Mouse (Mus musculus): ENCODE results near the gene Abr.

Abr gene

DNA sequence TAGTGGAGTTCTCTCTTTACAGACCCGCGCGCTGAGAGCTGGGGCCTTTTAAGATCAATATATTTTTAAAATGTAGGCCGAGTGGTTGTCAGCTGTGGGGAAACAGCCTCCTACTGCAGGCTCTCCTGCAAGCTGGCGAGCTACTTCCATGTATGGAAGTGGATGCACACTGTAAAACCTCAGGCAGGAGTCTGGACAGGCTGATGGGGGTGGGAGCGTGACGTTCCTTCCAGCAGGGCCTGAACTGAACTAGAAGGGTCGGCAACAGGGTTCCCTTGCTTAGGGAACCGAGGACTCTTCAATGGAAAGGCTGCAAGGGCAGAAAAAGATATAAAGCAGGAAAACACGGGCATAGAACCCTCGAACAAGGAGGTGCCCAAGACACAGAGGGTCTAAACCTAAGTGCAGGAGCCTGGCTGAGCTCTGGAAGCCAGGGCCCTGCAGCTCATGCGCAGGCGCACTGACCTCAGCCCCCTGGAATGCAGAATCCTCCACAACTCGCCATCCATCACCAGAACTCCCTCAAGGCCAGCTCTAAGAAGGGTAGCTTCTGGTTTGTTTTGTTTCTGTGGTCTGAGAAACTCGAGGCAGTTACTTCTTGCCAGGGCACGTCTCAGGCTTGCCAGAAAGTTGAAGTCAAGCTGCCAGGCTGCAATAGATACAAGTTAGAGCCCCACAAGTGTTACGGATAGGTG is 247.5 kb downstream of the Abr start:
- DNase-seq (ENCODE audit: low spot score), result peak; percentile 64

DNA sequence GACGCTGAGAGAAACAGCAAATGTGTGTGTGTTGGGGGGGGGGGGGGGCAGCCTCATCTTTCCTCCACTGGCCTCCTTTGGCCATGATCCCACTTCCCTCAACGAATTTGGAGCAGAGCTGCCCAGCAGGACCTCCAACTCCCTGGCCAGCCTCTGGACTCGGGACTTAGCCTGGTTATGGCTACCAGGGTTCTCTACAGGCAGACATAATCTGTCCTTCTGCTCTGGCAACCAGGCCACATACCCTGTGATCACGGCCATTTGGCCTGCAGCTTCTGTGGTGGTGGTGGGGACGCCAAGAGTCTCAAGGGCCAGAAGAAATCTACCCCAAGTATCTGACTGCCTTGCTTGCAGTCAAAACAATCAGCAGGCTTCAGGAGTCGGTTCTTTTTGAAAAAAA is 249.6 kb downstream of the Abr start:
- no peak for DNase-seq (ENCODE audit: low spot score)

DNA sequence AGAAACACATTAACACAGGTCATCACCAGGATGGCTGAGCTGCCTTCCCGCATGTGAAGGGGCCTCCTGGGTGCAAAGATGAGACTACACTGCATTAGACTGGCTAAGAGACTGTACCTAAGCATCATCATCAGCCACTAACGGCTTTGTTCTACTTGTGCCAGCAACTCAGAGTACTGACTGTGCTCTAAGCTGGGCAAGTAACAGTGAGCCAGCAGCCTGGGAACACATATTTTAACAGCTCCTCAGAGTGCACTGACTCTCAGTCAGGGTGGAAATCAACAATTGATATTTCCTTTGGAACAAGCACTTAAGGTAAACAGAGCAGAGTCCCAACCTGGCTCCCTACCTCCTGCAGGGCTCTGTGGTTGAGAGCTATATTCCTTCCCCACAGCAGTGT is 250.0 kb downstream of the Abr start:
- no peak for DNase-seq (ENCODE audit: low spot score)

DNA sequence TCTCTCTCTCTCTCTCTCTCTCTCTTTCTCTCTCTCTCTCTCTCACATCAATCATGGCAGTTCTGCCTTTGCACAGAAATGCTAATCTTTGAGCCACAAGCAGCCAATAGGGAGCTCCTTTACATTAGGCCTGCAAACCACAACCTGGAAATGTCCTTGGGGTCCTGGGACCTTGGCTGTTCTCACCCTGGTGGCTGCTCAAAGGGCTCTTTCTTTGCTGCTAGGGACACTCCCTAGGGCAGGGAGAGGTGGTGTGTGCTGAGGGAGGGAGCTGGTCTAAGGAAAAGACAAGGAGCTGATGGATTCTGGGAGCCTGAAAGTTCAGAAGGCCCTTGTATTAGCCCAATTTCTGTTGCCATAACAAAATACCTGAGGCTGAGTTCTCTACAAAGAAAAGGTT is 251.6 kb downstream of the Abr start:
- no peak for DNase-seq (ENCODE audit: low spot score)

Data from ovary, postnatal 10 days (tissue).